Mouse (Mus musculus) limb, embryonic 15.5 days (tissue): ENCODE data around the gene Nmt1. TPM values are rescaled to one million over a fixed set of nuclear protein-coding genes. Genes with fewer than 3 reads are reported as not detected.

Experiments
- ATAC-seq: fragments of 200-750 bp; cut with Nextera tagmentation; 2 replicates; pipeline ENCODE4 v1.8.0; 2017; ENCODE audit warnings: low read depth, moderate TSS enrichment; ENCODE audit not compliant: insufficient number of reproducible peaks, low FRiP score, low TSS enrichment
- H3K27ac ChIP-seq: fragments of 300-500 bp; sonication (generic); 2 replicates; pipeline ENCODE4 v1.5.1; 2015; ENCODE audit warnings: moderate library complexity, mild to moderate bottlenecking, inconsistent platforms
- H3K27me3 ChIP-seq: fragments of 300-500 bp; sonication (generic); 2 replicates; pipeline ENCODE4 v1.6.1; 2015; ENCODE audit warnings: inconsistent platforms
- H3K36me3 ChIP-seq: fragments of 300-500 bp; sonication (generic); 2 replicates; pipeline ENCODE4 v1.6.1; 2015; ENCODE audit warnings: inconsistent platforms
- H3K4me1 ChIP-seq: fragments of 300-500 bp; sonication (generic); 2 replicates; pipeline ENCODE4 v1.6.1; 2015; ENCODE audit warnings: inconsistent platforms
- H3K4me2 ChIP-seq: fragments of 300-500 bp; sonication (generic); 2 replicates; pipeline ENCODE4 v1.6.1; 2015; ENCODE audit warnings: mild to moderate bottlenecking, inconsistent platforms
- H3K4me3 ChIP-seq: fragments of 300-500 bp; sonication (generic); 2 replicates; pipeline ENCODE4 v1.5.1; 2015; ENCODE audit warnings: mild to moderate bottlenecking, inconsistent platforms
- H3K9ac ChIP-seq: fragments of 300-500 bp; sonication (generic); 2 replicates; pipeline ENCODE4 v1.6.1; 2015; ENCODE audit warnings: inconsistent platforms
- H3K9me3 ChIP-seq: fragments of 300-500 bp; sonication (generic); 2 replicates; pipeline ENCODE4 v1.6.1; 2016; ENCODE audit warnings: inconsistent platforms
- WGBS: fragments of 180-500 bp; shearing (Covaris S2); methylation state at CpG from one replicate; pipeline ENCODE4 v1.1.7; 2015; 5-methylcytosine and 5-hydroxymethylcytosine counted together
- microRNA-seq: library from miRNA; unstranded; fragments of <30 nt; microRNA quantifications from one replicate; pipeline ENCODE4, GENCODE M21; 2016
- polyA plus RNA-seq: library from polyadenylated mRNA; unstranded; fragments of >200 nt; fragmentation: Nextera tagmentation; extraction: Ambion mirVana; gene quantifications from 2 replicates; pipeline ENCODE4 v1.2.1, GENCODE M21; 2015

The Nmt1 gene
- polyA plus RNA-seq, 1 experiment from 2014 or later, result 54.0 TPM

DNA sequence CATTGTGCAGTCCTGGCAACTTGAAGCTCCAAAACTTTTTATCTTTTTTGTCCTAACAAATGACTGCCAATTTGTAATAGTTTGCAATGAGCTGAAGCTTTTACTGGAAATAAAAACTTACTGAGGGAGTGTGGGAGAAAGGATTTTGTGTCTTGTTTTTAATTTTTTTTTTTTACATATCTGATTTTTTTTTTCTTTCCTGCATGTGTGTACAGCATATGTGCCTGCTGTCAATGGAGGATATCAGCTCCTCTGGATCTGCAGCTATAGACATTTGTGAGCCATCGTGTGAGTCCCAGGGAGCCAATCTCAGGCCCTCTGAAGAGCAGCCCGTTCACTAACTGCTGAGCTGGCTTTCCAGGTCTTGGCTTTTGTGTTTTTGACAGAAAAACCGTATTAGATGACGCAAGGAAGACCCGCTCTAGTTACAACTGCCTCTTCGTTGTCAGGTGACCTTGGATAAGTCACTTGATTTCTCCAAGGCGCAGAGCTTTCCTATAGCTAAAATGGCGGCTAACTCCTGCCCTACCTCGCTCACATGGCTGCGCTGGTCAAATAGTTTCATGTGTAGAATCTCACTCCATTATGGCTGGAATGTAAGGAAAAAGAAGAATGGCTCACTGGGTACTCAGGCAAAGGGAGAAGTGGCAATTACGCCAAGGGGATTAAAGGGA lies 86.4 kb downstream of the Nmt1 start:
- Histone ChIP-seq H3K27me3 (no peaks in the 10 kb centered on the region; the same call in 1 of the 2 replicates), H3K36me3 (no peaks in the 10 kb centered on the region), H3K4me1 (peaks cover 47% of the 10 kb centered on the region), H3K27ac (peak overlapping the region; percentile 94), H3K9ac (peak overlapping the region; percentile 64), H3K4me3 (peak overlapping the region; percentile 67), H3K9me3 (no peaks in the 10 kb centered on the region), H3K4me2 (peak overlapping the region; percentile 51)
- 84% methylated on average over 11 of the region's 11 CpGs for WGBS
- ATAC-seq, result no peak

- H3K4me1 ChIP-seq, result peaks cover 47% of the 10 kb centered on the region
- H3K4me3 ChIP-seq, result peak overlapping the region; percentile 67
- peak overlapping the region; percentile 94 for H3K27ac ChIP-seq
- H3K9me3 ChIP-seq, result no peaks in the 10 kb centered on the region
- peak overlapping the region; percentile 64 for H3K9ac ChIP-seq
- ATAC-seq, result peak; percentile 46; the same call in 1 of the 2 replicates
- no peaks in the 10 kb centered on the region for H3K36me3 ChIP-seq
- no peaks in the 10 kb centered on the region; the same call in 1 of the 2 replicates for H3K27me3 ChIP-seq
- WGBS, result under 1% methylated on average over 34 of the region's 34 CpGs
- H3K4me2 ChIP-seq, result peak overlapping the region; percentile 51
Measured at GRCm38 (mm10) chr11:103115163-103116007, 87.4 kb downstream of the Nmt1 start.

- peak; percentile 93 for ATAC-seq
- Histone ChIP-seq H3K27ac (peak within 1 kb of the TSS; percentile 94), H3K9me3 (no peaks in the 10 kb centered on the region), H3K4me2 (peak within 1 kb of the TSS; percentile 83), H3K9ac (peak within 1 kb of the TSS; percentile 72), H3K4me1 (peaks cover 44% of the 10 kb centered on the region), H3K27me3 (no peaks in the 10 kb centered on the region; the same call in 1 of the 2 replicates), H3K4me3 (peak within 1 kb of the TSS; percentile 67), H3K36me3 (no peaks in the 10 kb centered on the region)
- WGBS, result under 1% methylated on average over 52 of the region's 53 CpGs
Measured at GRCm38 (mm10) chr11:103116008-103116818, 88.2 kb downstream of the Nmt1 start, which contains the start of gene Hexim1. Gene Hexim1, plus strand, starts transcription at chr11:103116231.

DNA sequence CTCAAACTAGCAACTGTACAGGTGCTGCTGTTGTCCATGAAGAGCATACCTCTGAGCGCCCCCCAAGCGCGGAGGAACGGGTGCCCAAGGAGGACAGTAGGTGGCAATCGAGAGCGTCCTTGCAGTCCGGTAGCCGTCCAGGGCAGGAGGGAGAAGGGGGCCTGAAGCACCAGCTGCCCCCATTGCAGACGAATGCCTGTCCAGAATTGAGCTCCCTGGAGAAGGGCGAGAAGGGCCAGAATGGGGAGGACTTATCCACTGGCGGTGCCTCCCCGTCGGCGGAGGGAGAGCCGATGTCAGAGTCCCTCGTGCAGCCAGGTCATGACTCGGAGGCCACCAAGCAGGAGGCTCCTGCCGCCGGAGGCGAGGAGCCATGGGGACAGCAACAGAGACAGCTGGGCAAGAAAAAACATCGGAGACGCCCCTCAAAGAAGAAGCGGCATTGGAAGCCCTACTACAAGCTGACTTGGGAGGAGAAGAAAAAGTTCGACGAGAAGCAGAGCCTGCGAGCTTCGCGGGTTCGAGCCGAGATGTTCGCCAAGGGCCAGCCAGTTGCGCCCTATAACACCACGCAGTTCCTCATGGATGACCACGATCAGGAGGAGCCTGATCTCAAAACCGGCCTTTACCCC lies 89.1 kb downstream of the Nmt1 start:
- Histone ChIP-seq H3K9me3 (no peaks in the 10 kb centered on the region), H3K4me1 (peaks cover 36% of the 10 kb centered on the region), H3K36me3 (no peaks in the 10 kb centered on the region), H3K4me2 (peak overlapping the region; percentile 83), H3K27ac (peak overlapping the region; percentile 94), H3K4me3 (peak overlapping the region; percentile 67), H3K9ac (peak overlapping the region; percentile 72), H3K27me3 (no peaks in the 10 kb centered on the region; the same call in 1 of the 2 replicates)
- ATAC-seq, result no peak
- 0% methylated on average over 35 of the region's 35 CpGs for WGBS

- Histone ChIP-seq H3K4me1 (peaks cover 31% of the 10 kb centered on the region), H3K4me2 (peak overlapping the region; percentile 83), H3K27me3 (no peaks in the 10 kb centered on the region; the same call in 1 of the 2 replicates), H3K27ac (peak overlapping the region; percentile 94), H3K9ac (peak overlapping the region; percentile 72), H3K9me3 (no peaks in the 10 kb centered on the region), H3K36me3 (no peaks in the 10 kb centered on the region), H3K4me3 (peak overlapping the region; percentile 67)
- under 1% methylated on average over 38 of the region's 38 CpGs for WGBS
- no peak for ATAC-seq
Measured at GRCm38 (mm10) chr11:103117591-103118009, 89.6 kb downstream of the Nmt1 start.

Small RNA genes within 50 kb of the gene (microRNA-seq; reads per million reads assigned to microRNA genes)
- gene Mir6931, result not detected

Other genes with a start within 250 kb of the Nmt1 start
- 46.3 and 57.6 TPM in 2 replicates for gene Gjc1, start 208.5 kb upstream of the Nmt1 start, polyA plus RNA-seq
- 0.84 and 1.6 TPM in 2 replicates for gene Higd1b, start 192.3 kb upstream of the Nmt1 start, polyA plus RNA-seq
- 141 and 146 TPM in 2 replicates for gene Eftud2, start 147.2 kb upstream of the Nmt1 start, polyA plus RNA-seq
- gene Ccdc103, start 147.0 kb upstream of the Nmt1 start, polyA plus RNA-seq, result 0.48 and 0.81 TPM in 2 replicates
- not detected in 2 replicates for gene Fam187a, start 143.0 kb upstream of the Nmt1 start, polyA plus RNA-seq
- 0.28 and 0.65 TPM in 2 replicates for gene Gfap, start 127.3 kb upstream of the Nmt1 start, polyA plus RNA-seq
- 8.0 and 8.4 TPM in 2 replicates for gene Kif18b, start 103.1 kb upstream of the Nmt1 start, polyA plus RNA-seq
- 0.81 and 1.2 TPM in 2 replicates for gene C1ql1, start 81.5 kb upstream of the Nmt1 start, polyA plus RNA-seq
- gene Dcakd, start 143 bp downstream of the Nmt1 start, polyA plus RNA-seq, result 129 and 136 TPM in 2 replicates
- 6.5 and 7.6 TPM in 2 replicates for gene Plcd3, start 73.5 kb downstream of the Nmt1 start, polyA plus RNA-seq
- gene Acbd4, start 73.5 kb downstream of the Nmt1 start, polyA plus RNA-seq, result 27.8 and 34.6 TPM in 2 replicates
- 5.0 and 5.8 TPM in 2 replicates for gene Hexim1, start 88.0 kb downstream of the Nmt1 start, polyA plus RNA-seq
- gene Hexim2, start 104.2 kb downstream of the Nmt1 start, polyA plus RNA-seq, result 11.7 and 12.2 TPM in 2 replicates
- gene Fmnl1, start 142.9 kb downstream of the Nmt1 start, polyA plus RNA-seq, result 2.4 and 3.0 TPM in 2 replicates
- gene 1700023F06Rik, start 180.4 kb downstream of the Nmt1 start, polyA plus RNA-seq, result 0.67 and 1.0 TPM in 2 replicates
- gene Spata32, start 190.2 kb downstream of the Nmt1 start, polyA plus RNA-seq, result not detected in 2 replicates
- gene Map3k14, start 239.3 kb downstream of the Nmt1 start, polyA plus RNA-seq, result 4.3 and 5.3 TPM in 2 replicates